Mouse (Mus musculus): ENCODE measurements at regions not wholly inside any gene's neighbourhood (a gene's known extent, or its start where the extent isn't known, plus 50 kb on each side); places are given as distances from the start of the nearest gene placed in this dataset.

DNA sequence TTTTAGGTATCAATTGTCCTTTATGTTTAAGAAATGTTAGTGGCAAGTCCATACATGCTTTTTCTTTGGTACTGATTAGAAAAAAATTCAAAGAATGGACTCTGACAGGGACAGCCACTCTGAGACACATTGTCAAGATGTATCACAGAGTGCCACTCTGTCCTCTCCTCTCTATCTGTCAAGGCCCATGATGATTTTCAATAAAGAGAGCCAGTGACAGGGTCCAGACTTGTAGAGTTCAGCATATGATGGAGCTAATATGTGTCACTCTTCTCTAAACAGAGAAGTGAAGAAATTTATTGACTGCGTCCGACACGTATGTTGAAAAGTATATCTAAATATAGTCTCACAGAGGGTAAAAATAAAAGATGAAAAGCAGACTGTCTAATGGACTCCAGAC is 672.2 kb upstream of the 4930452B06Rik start:
- no peak for DNase-seq

DNA sequence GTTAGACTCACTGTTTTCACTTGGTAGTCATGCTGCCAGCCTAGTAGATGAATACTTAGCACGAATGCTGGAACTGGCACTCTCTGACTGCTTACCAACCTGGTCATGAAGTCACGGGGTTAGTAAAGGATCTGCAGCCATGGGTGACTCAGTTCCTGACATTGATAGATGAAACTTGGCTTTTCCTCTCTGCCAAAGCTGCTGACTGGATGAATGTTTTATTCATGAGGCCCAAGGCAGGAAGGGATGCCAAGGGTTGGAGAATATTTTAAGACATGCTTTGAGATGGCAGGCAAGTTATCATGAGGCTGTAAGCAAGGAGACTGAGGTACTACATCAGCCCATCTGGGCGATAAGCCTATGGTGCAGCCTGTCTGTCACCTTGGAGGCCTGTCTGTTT is 671.1 kb upstream of the 4930452B06Rik start:
- peak; percentile 35 for DNase-seq

DNA sequence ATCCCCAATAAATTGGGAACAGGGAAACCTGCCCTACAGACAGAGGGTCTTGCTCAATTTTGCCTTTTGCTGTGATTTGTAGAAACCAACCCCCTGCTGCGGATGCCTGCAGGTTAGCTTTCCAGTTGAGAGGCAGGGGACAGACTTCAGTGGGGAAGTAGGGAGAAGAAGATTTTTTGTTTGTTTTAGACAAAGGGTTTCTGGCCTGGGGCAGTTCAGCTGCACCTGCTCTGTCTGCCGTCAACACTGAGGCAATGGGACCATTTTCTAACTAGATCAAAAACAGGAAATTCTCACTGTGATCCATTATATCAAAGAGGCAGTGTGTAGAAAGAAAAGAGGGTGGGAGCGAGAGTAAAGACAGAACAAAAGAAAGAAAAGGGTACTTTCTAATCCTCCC is 665.6 kb upstream of the 4930452B06Rik start:
- DNase-seq, result no peak

DNA sequence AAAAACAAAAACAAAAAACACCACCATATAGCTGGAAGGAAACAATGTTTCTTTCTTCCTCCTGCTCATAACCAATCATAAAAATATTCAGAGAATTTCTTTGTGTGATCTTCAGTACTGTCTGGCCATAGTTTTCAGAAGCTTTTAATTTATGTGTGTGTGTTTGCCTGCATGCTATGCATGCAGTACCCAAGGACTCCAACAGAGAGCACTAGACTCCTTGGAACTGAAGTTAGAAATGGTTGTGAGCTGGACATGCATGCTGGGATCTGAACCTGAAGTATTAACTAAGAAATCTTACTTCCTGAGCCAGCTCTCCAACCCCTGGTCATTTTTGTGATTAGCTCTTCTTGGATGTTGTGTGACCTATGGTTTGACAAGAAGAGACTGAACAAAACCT is 664.7 kb upstream of the 4930452B06Rik start:
- DNase-seq, result no peak

DNA sequence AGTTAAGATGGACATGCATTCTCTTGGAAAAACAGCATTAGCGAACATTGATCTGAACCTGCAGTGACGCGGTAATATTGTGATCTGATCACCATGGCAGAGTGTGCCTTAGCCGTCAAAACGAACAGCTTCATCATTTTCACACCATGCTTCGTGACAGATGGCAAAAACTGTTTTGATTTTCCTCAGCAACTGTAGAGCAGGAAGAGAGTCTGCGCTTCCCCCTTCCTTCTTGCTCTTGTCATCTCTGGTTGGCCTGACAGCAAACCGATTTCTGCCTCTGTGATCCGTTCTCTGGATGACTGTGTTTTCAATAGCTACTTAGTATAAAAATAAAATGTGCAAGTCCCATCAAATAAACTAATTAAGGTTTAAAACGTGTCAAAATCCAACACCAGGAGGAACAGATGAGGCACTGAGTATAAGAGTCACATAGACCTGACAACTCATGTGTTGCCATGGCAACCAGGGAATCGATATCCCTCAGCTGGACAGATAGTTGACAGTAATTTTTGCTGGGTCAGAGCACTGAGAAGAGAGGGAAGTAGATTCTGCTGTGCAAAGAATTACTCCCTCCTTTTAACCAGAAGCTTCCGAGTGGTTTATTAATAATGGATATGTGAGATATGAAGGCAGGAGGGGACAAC is 663.9 kb upstream of the 4930452B06Rik start:
- DNase-seq, result no peak

GRCm38 (mm10) chr14:9327344-9327743 is 661.3 kb upstream of the 4930452B06Rik start:
- no peak for DNase-seq

- DNase-seq, result no peak
Observed at GRCm38 (mm10) chr14:9319842-9320241, 653.8 kb upstream of the 4930452B06Rik start.

DNA sequence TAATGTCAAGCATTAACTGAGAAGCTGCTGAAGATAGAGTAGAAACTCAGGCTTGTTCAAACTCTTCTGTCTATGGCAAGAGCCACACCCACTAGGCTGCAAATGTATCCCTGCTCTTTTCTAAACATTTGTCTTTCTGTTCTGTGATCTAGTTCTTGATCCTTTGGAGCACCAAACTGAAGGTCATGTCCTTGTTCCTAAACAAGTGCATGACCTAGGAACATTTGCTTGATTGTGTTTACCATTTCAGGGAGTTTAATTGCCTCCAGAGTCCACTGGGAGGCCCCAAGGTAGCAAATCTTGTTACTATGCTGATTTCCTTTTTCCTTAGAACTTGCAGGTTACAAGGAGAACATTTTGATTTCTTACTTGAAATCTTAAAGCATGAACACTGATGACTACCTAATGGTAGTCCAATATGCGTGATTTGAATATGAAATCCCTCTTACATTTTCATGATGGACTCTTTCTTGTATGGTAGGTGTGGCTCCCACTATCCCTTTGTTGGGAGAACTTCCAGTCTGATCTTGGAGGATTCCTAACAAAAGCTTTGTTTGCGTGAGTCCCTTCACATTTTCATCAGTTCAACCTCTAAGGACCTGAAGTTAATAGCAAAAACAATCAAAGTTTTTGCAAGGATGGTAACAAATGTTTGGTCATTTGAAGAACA is 652.9 kb upstream of the 4930452B06Rik start:
- no peak for DNase-seq

- DNase-seq, result no peak
Observed at GRCm38 (mm10) chr14:9315224-9315623, 649.2 kb upstream of the 4930452B06Rik start.

DNA sequence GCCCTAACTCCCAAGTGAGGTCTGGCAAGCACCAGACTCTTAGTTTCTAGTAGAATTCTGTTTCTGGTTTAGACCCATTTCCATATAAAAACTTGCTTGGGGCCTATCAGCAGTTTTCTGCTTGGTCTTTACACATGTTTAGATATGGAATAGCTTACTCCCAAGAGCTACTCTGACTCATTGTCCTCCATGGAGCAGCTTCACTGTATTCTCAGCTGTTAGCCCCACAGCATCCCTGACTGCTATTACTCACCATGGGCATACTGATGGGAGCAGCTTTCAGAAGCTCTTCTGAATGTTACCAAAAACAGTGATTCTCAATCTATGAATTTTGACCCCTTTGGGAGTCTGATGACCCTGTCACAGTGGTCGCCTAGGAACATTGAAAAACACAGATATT is 630.1 kb upstream of the 4930452B06Rik start:
- DNase-seq, result no peak

DNA sequence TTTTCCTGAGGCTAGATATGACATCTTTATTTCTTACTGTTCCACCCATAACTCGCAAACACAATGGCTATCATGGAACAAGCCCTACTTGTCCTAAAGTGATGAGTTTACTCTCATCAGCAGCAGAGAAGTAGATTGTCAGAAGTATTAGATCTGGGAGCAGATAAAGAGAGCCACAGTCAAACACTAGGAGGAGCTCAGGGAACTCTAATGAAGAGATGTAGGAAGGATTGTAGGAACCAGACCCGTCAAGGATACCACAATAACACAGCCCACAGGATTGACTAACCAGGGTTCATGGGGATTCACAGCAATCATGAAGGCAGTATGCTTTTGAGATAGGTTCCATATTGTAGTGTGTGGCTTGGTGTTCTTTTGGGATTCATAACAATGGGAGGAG is 628.5 kb upstream of the 4930452B06Rik start:
- no peak for DNase-seq

DNA sequence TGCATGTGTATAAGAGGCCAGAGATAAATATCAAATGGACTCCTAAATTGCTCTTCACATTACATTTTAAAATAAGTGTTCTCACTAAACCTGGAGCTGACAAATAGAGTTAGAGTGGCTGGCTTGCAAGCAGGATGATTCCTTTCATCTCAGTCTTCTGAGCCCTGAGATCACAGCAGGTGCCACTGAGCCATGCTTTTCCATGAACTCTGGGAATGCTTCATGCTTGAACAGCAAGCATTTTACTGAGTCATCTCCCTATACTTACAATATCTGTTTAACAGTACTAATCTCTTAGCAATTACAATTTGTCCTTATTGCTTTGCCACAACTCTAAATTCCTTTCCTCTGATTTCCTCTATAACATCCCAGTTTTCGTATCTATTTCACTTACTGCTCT is 622.1 kb upstream of the 4930452B06Rik start:
- DNase-seq, result no peak

- DNase-seq, result no peak
Observed at GRCm38 (mm10) chr14:9285606-9286002, 619.6 kb upstream of the 4930452B06Rik start.

GRCm38 (mm10) chr14:9284976-9285605 is 619.1 kb upstream of the 4930452B06Rik start:
- DNase-seq, result no peak

- no peak for DNase-seq
Observed at GRCm38 (mm10) chr14:9267282-9268091, 601.4 kb upstream of the 4930452B06Rik start.

GRCm38 (mm10) chr14:9252017-9252416 is 586.0 kb upstream of the 4930452B06Rik start:
- no peak for DNase-seq

DNA sequence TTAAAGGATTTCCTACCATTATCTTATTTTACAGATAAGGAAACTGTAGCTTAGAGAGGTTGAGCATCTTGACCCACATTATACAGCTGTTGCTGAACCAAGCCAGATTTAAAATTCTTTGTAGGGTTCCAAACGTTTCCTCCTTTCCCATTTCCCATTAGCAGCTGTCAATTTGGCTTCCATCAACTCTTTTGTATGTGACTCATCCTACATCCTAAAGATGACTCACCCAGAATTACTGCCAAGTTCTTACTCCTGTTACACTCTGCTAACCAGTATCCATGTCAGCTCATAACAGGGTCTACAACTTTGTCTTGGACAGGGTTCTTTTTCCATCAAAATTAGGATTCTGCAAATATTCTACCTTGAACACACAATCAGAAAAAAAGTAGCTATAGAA is 579.2 kb upstream of the 4930452B06Rik start:
- no peak for DNase-seq

DNA sequence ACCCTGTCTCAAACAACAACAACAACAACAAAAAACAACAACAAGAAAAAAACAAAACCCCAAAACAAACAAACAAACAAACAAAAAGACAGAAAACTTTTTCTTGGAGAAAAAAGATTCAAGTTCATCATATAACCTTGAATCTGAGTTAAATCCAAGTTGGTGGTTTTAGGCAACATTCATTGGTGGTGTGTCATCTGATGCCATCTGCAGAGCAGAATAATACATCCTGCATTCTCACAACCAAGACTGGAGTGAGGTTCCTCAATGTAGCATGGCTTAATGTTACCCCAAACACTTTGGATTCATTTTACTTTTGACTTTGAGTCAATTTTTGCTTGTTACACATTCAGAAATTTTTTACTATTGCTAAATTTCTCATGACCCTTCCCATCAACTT is 577.3 kb upstream of the 4930452B06Rik start:
- no peak for DNase-seq

GRCm38 (mm10) chr14:9242118-9242517 is 576.1 kb upstream of the 4930452B06Rik start:
- DNase-seq, result no peak

DNA sequence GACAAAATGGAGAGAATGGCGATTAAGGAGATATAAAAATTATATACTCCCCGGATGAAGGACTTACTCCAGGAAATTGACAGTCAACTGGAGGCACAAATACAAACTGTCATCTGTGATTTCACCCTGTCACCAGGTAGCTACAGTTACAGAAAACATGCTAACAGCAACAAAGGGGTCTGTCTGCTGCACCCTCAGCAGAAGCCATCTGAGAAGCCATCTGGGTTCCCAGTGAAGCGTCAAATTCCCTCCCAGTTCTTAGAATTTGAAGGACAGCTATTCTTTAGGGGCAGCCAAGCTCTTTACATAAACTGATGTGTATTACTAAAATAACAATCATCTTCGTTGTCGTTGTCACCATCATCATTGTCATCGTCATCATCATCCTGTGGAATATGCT is 561.6 kb upstream of the 4930452B06Rik start:
- no peak for DNase-seq

- no peak for DNase-seq
Observed at GRCm38 (mm10) chr14:9200246-9200645, 534.2 kb upstream of the 4930452B06Rik start.

DNA sequence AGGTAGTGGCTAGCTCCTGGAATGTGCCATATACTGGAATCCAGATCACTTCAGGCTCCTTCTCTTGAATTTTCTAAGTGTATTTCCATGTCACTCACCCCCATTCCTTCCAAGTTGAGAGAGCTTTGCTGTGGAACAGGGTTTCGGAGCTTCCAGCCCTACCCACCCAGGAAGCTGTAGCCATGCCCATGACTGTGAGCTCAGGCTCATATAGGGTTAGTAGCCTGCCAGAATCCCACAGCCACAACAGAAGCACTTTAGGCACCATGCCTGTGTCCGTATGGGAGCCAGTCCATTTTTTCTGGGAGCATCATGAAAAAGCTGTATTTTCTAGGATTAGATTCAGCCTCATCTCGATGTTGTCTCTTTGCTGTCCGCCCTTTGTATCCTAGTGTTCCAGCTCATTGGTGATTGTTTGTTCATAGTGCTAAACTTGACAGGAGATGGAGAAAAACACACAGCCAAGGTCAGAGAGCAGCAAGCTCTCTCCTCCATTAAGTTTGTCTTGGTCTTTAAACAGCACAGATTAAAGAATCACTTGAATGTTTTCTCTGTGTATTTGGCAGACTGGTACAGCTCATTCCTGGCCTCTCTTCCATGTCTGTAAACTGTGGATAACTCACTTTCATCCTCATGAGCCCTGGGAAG is 526.2 kb upstream of the 4930452B06Rik start:
- no peak for DNase-seq

- DNase-seq, result no peak
Observed at GRCm38 (mm10) chr14:9191664-9192063, 525.6 kb upstream of the 4930452B06Rik start.
